Mouse (Mus musculus): ENCODE measurements around the gene Map4k3. TPM values are rescaled to one million over a fixed set of nuclear protein-coding genes. Genes with fewer than 3 reads are reported as not detected.

Gene Map4k3
- polyA plus RNA-seq, 1 experiment from 2014 or later = 38.2 TPM

DNA sequence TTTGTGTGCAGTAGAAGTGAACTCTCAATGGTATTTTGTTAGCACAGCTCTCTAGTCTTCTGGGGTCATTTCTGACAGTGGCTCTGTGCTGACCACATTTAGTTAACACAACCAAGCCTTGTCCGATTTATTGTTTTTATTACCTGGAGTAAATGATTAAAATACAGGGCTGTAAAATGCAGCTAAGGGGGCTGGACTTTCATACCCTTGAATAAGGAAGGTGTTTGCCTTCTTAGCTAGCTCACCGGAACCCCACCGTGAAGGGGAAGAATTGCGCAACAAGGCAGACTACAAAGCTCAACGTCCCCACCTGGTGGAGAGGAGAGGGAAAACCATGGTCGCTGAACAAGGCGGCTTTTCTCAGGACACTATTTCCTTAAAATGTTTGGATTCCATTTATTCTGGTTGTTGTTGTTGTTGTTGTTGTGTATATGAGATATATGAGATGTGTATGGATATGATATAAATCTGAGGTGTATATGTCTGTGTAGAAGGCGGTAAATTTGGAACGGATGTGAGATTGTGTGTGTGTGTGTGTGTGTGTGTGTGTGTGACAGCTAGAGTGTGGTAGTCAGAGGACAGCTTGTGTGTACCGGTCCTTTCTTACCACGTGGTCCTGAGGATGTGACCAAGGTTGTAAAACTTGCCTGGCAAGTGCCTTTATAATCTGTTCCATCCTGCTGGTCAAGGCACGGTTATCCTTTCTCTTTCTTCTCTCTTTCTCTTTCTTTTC lies 167.4 kb downstream of the Map4k3 start:
- Histone ChIP-seq H3K9ac (no peak overlapping the region), H3K4me2 (replicated peaks) (no peak overlapping the region), H3K4me3 (replicated peaks; ENCODE audit: low read length) (no peak overlapping the region), H3K27ac (no peak overlapping the region), H3K9me3 (ENCODE audit: control insufficient read depth, low read length) (no peaks in the 10 kb centered on the region), H3K36me3 (replicated peaks; ENCODE audit: control insufficient read depth, insufficient read depth) (no peaks in the 10 kb centered on the region), H3K27me3 (ENCODE audit: control insufficient read depth, insufficient read depth, low read length) (no peaks in the 10 kb centered on the region), H3K4me1 (replicated peaks; ENCODE audit: control insufficient read depth, insufficient read depth, low read length) (no peaks in the 10 kb centered on the region; the same call in 1 of the 2 replicates)
- 24% methylated on average over 12 of the region's 12 CpGs for WGBS
- ATAC-seq (ENCODE audit: low FRiP score) (peak; percentile 71; the same call in 1 of the 2 replicates), DNase-seq (ENCODE audit: low spot score) (peak; percentile 85)

DNA sequence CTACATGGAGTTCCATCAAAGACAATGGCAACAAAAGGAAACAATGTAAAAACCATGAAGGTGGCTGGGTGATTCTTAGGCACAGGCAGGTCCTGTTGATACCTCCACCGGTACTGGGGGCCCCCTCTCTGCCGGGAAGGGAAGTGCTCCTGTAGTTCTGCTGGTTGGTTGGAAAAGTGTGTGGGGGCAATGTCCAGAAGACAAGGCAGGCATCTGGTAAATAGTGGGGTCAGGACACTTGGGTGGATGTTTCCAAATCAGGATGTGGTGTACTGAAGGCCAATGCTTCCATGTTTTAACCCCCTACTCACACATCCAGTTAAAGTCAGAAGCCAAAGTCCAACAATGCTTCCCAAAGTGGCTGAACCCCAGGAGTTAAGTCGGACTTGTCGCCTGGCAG lies 168.5 kb downstream of the Map4k3 start:
- Histone ChIP-seq H3K4me3 (replicated peaks; ENCODE audit: low read length) (no peak overlapping the region), H3K36me3 (replicated peaks; ENCODE audit: control insufficient read depth, insufficient read depth) (no peaks in the 10 kb centered on the region), H3K4me2 (replicated peaks) (no peak overlapping the region), H3K9ac (no peak overlapping the region), H3K9me3 (ENCODE audit: control insufficient read depth, low read length) (no peaks in the 10 kb centered on the region), H3K27me3 (ENCODE audit: control insufficient read depth, insufficient read depth, low read length) (no peaks in the 10 kb centered on the region), H3K4me1 (replicated peaks; ENCODE audit: control insufficient read depth, insufficient read depth, low read length) (no peaks in the 10 kb centered on the region; the same call in 1 of the 2 replicates), H3K27ac (no peak overlapping the region)
- 90% methylated on average over 4 of the region's 4 CpGs for WGBS
- no peak for DNase-seq (ENCODE audit: low spot score)
- no peak for ATAC-seq (ENCODE audit: low FRiP score)

DNA sequence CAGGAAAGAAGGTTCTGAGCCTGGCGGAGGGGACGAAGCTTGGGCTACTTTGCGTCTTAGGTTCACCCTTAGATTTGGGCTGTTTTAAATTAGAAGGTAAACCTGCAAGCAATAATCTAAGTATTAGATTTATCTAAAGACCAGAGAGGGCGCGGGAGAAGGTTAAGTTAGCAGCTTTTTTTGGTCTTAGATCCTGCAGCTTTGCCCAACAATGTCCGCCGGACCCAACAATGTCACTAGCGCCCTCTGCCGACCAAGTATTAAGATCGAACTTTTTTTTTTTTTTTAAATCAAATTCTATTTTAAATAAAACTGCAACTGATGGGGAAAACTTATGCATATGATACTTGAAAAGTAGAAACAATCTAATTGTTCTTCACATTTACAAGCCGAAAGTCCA lies 169.2 kb downstream of the Map4k3 start:
- WGBS = 42% methylated on average over 11 of the region's 11 CpGs
- no peak for ATAC-seq (ENCODE audit: low FRiP score)
- H3K9ac ChIP-seq = no peak overlapping the region
- H3K36me3 ChIP-seq (replicated peaks; ENCODE audit: control insufficient read depth, insufficient read depth) = no peaks in the 10 kb centered on the region
- H3K27ac ChIP-seq = no peak overlapping the region
- peaks cover 4% of the 10 kb centered on the region; the same call in 1 of the 2 replicates for H3K4me1 ChIP-seq (replicated peaks; ENCODE audit: control insufficient read depth, insufficient read depth, low read length)
- H3K4me3 ChIP-seq (replicated peaks; ENCODE audit: low read length) = no peak overlapping the region
- H3K4me2 ChIP-seq (replicated peaks) = no peak overlapping the region
- DNase-seq (ENCODE audit: low spot score) = peak; percentile 42
- no peaks in the 10 kb centered on the region for H3K27me3 ChIP-seq (ENCODE audit: control insufficient read depth, insufficient read depth, low read length)
- H3K9me3 ChIP-seq (ENCODE audit: control insufficient read depth, low read length) = no peaks in the 10 kb centered on the region

DNA sequence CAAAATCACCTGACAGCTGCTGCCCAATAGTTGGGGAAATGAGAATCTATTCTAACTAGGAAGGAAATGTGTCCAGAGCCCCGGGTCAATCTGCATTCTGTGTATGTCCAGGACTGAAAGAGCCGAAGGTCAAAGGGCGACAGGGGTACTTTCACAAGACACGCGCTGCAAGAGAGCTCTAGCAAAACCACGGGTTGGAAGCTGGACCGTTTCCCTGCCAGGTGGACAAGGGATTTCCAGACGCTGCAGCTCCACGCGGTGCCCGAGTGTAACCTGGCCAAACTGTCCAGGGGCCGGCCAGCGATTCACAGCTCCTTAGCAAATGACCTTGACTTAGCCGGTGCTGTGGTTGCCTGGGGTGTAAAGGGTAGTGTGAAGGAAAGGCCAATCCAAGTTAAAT lies 169.7 kb downstream of the Map4k3 start:
- Histone ChIP-seq H3K36me3 (replicated peaks; ENCODE audit: control insufficient read depth, insufficient read depth) (no peaks in the 10 kb centered on the region), H3K4me3 (replicated peaks; ENCODE audit: low read length) (no peak overlapping the region), H3K4me2 (replicated peaks) (no peak overlapping the region), H3K9me3 (ENCODE audit: control insufficient read depth, low read length) (no peaks in the 10 kb centered on the region), H3K27ac (no peak overlapping the region), H3K4me1 (replicated peaks; ENCODE audit: control insufficient read depth, insufficient read depth, low read length) (peaks cover 4% of the 10 kb centered on the region; the same call in 1 of the 2 replicates), H3K27me3 (ENCODE audit: control insufficient read depth, insufficient read depth, low read length) (no peaks in the 10 kb centered on the region), H3K9ac (no peak overlapping the region)
- ATAC-seq (ENCODE audit: low FRiP score) = no peak
- 69% methylated on average over 14 of the region's 14 CpGs for WGBS
- DNase-seq (ENCODE audit: low spot score) = no peak

DNA sequence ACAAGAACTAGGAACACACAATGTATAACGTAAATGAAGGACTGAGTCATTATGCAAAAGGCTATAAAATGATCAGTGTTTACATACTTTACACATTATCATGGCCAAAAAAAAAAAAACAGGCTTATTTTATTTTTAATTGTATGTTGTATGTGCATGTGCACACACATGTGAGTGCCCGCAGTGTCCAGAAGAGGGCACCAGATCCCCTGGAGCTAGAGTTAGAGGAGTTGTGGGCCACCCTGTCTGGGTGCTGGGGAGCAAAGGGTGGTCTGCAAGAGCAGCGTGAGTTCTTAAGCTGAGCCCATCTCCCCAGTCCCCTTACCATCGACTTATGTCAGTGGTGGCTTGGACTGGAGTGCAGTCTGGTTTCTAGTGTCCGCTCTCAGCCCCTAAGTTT lies 170.8 kb downstream of the Map4k3 start:
- H3K27me3 ChIP-seq (ENCODE audit: control insufficient read depth, insufficient read depth, low read length) = no peaks in the 10 kb centered on the region
- H3K9me3 ChIP-seq (ENCODE audit: control insufficient read depth, low read length) = no peaks in the 10 kb centered on the region
- DNase-seq (ENCODE audit: low spot score) (no peak), ATAC-seq (ENCODE audit: low FRiP score) (no peak)
- H3K4me1 ChIP-seq (replicated peaks; ENCODE audit: control insufficient read depth, insufficient read depth, low read length) = peaks cover 4% of the 10 kb centered on the region; the same call in 1 of the 2 replicates
- 98% methylated on average over 5 of the region's 5 CpGs for WGBS
- H3K36me3 ChIP-seq (replicated peaks; ENCODE audit: control insufficient read depth, insufficient read depth) = no peaks in the 10 kb centered on the region
- no peak overlapping the region for H3K4me2 ChIP-seq (replicated peaks)
- H3K9ac ChIP-seq = no peak overlapping the region
- H3K27ac ChIP-seq = no peak overlapping the region
- no peak overlapping the region for H3K4me3 ChIP-seq (replicated peaks; ENCODE audit: low read length)

DNA sequence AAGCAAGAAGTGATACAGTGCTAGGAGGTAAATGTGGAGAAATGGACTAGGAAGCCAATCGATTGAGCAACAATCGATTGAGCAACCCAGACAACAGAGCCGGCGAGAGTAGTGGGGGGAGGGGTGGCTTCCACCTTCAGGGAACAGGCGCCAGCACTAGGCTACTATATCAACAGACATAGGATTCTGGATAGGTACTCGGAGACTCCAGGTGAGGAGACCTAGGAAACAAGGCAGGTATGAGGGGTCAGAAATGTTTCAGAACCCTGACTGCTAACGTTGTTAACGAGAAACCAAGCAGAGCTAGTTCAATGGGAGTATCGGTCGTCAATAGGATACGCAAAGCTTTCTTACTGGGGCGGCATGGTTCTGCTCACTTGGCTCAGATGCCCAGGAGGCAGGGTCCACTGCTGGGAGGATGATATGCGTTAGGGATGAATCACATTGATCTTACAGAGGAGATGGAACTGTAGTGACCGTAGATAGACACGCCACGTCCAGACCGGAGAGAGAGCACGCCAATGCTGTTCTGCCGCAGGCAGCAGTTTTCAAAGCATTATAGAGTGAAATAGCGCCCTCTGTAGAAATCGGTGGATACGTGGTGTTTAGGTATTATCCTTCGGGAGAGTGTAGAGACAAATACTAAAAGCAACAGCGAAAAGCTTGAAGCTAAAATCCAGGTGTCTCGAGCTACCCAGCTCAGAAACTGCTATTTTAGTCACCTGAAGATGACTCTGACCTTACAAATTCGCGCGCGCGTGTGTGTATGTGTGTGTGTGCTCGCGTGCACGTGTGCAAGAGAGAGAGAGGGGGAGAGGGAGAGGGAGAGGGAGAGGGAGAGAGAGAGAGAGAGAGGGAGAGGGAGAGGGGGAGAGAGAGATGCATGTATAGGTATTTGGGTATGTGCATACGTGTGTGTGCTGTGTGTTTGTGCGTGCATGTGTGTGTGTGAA lies 174.7 kb downstream of the Map4k3 start:
- ATAC-seq (ENCODE audit: low FRiP score) (peak; percentile 89), DNase-seq (ENCODE audit: low spot score) (peak; percentile 93)
- peak overlapping the region; percentile 56 for H3K4me2 ChIP-seq (replicated peaks)
- H3K9ac ChIP-seq = peak overlapping the region; percentile 71
- WGBS = 3% methylated on average over 35 of the region's 35 CpGs
- H3K4me1 ChIP-seq (replicated peaks; ENCODE audit: control insufficient read depth, insufficient read depth, low read length) = peaks cover 4% of the 10 kb centered on the region; the same call in 1 of the 2 replicates
- peak overlapping the region; percentile 61 for H3K4me3 ChIP-seq (replicated peaks; ENCODE audit: low read length)
- H3K36me3 ChIP-seq (replicated peaks; ENCODE audit: control insufficient read depth, insufficient read depth) = no peaks in the 10 kb centered on the region
- no peaks in the 10 kb centered on the region for H3K9me3 ChIP-seq (ENCODE audit: control insufficient read depth, low read length)
- H3K27ac ChIP-seq = peak overlapping the region; percentile 91
- no peaks in the 10 kb centered on the region for H3K27me3 ChIP-seq (ENCODE audit: control insufficient read depth, insufficient read depth, low read length)

DNA sequence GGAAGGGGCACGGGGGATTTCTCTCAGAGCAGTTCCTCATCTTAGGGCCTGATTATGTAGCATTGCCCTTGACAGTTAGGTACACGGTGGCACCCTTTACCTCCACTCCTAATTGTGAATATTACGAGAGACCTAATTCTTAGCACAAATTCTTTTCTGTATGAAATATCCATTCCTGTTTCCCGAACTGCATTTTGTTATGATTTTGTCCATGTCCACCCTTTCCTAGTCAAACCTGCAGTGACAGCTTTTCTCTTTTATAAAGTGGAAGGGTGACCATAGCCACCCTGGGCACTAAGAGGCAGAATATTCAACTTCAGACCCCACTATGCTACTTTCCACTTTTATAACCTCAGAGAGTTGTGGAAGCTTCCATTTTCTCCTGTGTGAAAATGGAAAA lies 175.6 kb downstream of the Map4k3 start:
- 80% methylated on average over 4 of the region's 4 CpGs for WGBS
- Histone ChIP-seq H3K27me3 (ENCODE audit: control insufficient read depth, insufficient read depth, low read length) (no peaks in the 10 kb centered on the region), H3K4me1 (replicated peaks; ENCODE audit: control insufficient read depth, insufficient read depth, low read length) (peaks cover 4% of the 10 kb centered on the region; the same call in 1 of the 2 replicates), H3K4me3 (replicated peaks; ENCODE audit: low read length) (no peak overlapping the region), H3K9ac (no peak overlapping the region), H3K4me2 (replicated peaks) (peak overlapping the region; percentile 56; the same call in 1 of the 2 replicates), H3K36me3 (replicated peaks; ENCODE audit: control insufficient read depth, insufficient read depth) (no peaks in the 10 kb centered on the region), H3K27ac (no peak overlapping the region), H3K9me3 (ENCODE audit: control insufficient read depth, low read length) (no peaks in the 10 kb centered on the region)
- DNase-seq (ENCODE audit: low spot score) (no peak), ATAC-seq (ENCODE audit: low FRiP score) (no peak)

DNA sequence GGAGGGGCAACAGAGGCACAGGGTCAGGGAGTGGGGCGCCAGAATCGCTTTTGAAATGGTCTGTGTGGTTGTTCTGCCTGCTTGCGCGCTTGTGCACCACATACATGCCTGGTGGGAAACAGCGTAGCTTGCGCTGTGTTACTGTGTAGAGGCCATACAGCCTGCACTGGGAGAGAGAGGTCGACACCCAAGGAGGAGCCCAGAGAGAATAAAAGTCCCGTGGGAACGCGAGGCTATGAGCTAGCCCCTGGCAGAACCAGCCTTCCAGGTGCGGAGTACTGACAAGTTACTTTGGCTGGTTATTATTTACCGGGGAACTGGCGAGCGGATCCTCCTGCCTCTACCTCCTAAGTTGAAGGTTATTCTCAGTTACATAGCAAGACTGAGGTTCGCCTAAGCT lies 177.3 kb downstream of the Map4k3 start:
- H3K27me3 ChIP-seq (ENCODE audit: control insufficient read depth, insufficient read depth, low read length) = no peaks in the 10 kb centered on the region
- 83% methylated on average over 15 of the region's 15 CpGs for whole genome bisulfite sequencing
- H3K4me2 ChIP-seq (replicated peaks) = no peak overlapping the region
- peaks cover 4% of the 10 kb centered on the region; the same call in 1 of the 2 replicates for H3K4me1 ChIP-seq (replicated peaks; ENCODE audit: control insufficient read depth, insufficient read depth, low read length)
- no peaks in the 10 kb centered on the region for H3K9me3 ChIP-seq (ENCODE audit: control insufficient read depth, low read length)
- no peak for ATAC-seq (ENCODE audit: low FRiP score)
- no peaks in the 10 kb centered on the region for H3K36me3 ChIP-seq (replicated peaks; ENCODE audit: control insufficient read depth, insufficient read depth)
- no peak for DNase-seq (ENCODE audit: low spot score)
- no peak overlapping the region for H3K9ac ChIP-seq
- no peak overlapping the region for H3K27ac ChIP-seq
- H3K4me3 ChIP-seq (replicated peaks; ENCODE audit: low read length) = no peak overlapping the region

DNA sequence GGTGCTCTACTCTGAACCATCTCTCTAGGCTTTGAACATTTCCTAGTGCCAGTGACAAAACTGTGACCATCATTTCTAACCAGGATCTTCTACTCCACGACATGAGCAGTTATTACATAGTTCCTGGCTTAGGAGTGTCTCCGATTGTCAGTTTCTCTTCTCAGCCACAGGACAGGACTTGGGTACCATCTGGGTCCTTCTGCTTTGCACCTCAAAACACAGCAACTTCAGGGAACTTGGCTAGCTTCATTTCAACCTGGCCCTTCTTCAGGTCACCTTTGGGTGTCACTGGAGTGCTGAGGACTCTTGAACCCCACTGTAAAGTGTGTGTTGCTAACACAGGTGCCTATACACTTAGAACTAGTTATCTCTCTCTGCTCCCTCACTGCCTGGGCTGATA lies 181.4 kb downstream of the Map4k3 start:
- Histone ChIP-seq H3K27ac (no peak overlapping the region), H3K4me2 (replicated peaks) (no peak overlapping the region), H3K36me3 (replicated peaks; ENCODE audit: control insufficient read depth, insufficient read depth) (no peaks in the 10 kb centered on the region), H3K4me1 (replicated peaks; ENCODE audit: control insufficient read depth, insufficient read depth, low read length) (no peaks in the 10 kb centered on the region), H3K9ac (no peak overlapping the region), H3K9me3 (ENCODE audit: control insufficient read depth, low read length) (no peaks in the 10 kb centered on the region), H3K4me3 (replicated peaks; ENCODE audit: low read length) (no peak overlapping the region), H3K27me3 (ENCODE audit: control insufficient read depth, insufficient read depth, low read length) (no peaks in the 10 kb centered on the region)
- 98% methylated on average over 2 of the region's 2 CpGs for WGBS
- ATAC-seq (ENCODE audit: low FRiP score) = no peak
- no peak for DNase-seq (ENCODE audit: low spot score)

All from hindbrain, embryonic 14.5 days (tissue).